Mouse (Mus musculus): ENCODE results near the gene Ccdc163. TPM values are rescaled to one million over a fixed set of nuclear protein-coding genes. Genes with fewer than 3 reads are reported as not detected.

Gene Ccdc163
- polyA plus RNA-seq, 1 experiment from 2014 or later, result 16.9 TPM

GRCm38 (mm10) chr4:116689309-116689876 lies 18.9 kb upstream of the Ccdc163 start:
- Histone ChIP-seq H3K36me3 (ENCODE audit: control insufficient read depth, insufficient read depth, low read length) (peaks cover 36% of the 10 kb centered on the region), H3K9me3 (replicated peaks; ENCODE audit: control insufficient read depth, low read length) (no peaks in the 10 kb centered on the region), H3K4me3 (ENCODE audit: low read depth, low read length) (no peak overlapping the region), H3K9ac (ENCODE audit: low read length) (no peak overlapping the region), H3K27ac (ENCODE audit: low read depth, low read length) (no peak overlapping the region), H3K4me2 (ENCODE audit: low read length) (no peak overlapping the region), H3K27me3 (replicated peaks; ENCODE audit: control insufficient read depth, insufficient read depth, low read length) (no peaks in the 10 kb centered on the region), H3K4me1 (ENCODE audit: control insufficient read depth, insufficient read depth, low read length) (peaks cover 14% of the 10 kb centered on the region)
- ATAC-seq (no peak), DNase-seq (ENCODE audit: low spot score) (no peak)
- WGBS, result 94% methylated on average over 4 of the region's 4 CpGs

GRCm38 (mm10) chr4:116692146-116692545 lies 16.2 kb upstream of the Ccdc163 start:
- no peak overlapping the region for H3K4me2 ChIP-seq (ENCODE audit: low read length)
- WGBS, result 90% methylated on average over 2 of the region's 2 CpGs
- H3K36me3 ChIP-seq (ENCODE audit: control insufficient read depth, insufficient read depth, low read length), result peaks cover 54% of the 10 kb centered on the region
- H3K4me1 ChIP-seq (ENCODE audit: control insufficient read depth, insufficient read depth, low read length), result peaks cover 2% of the 10 kb centered on the region; the same call in 1 of the 2 replicates
- H3K4me3 ChIP-seq (ENCODE audit: low read depth, low read length), result no peak overlapping the region
- no peak for DNase-seq (ENCODE audit: low spot score)
- no peaks in the 10 kb centered on the region for H3K27me3 ChIP-seq (replicated peaks; ENCODE audit: control insufficient read depth, insufficient read depth, low read length)
- H3K27ac ChIP-seq (ENCODE audit: low read depth, low read length), result no peak overlapping the region
- no peak overlapping the region for H3K9ac ChIP-seq (ENCODE audit: low read length)
- H3K9me3 ChIP-seq (replicated peaks; ENCODE audit: control insufficient read depth, low read length), result no peaks in the 10 kb centered on the region
- ATAC-seq, result no peak

- peaks cover 56% of the 10 kb centered on the region for H3K36me3 ChIP-seq (ENCODE audit: control insufficient read depth, insufficient read depth, low read length)
Measured at GRCm38 (mm10) chr4:116693785-116694184, 14.5 kb upstream of the Ccdc163 start.

GRCm38 (mm10) chr4:116698693-116699342 lies 9.5 kb upstream of the Ccdc163 start:
- Histone ChIP-seq H3K4me2 (ENCODE audit: low read length) (no peak overlapping the region), H3K9me3 (replicated peaks; ENCODE audit: control insufficient read depth, low read length) (no peaks in the 10 kb centered on the region), H3K36me3 (ENCODE audit: control insufficient read depth, insufficient read depth, low read length) (peaks cover 62% of the 10 kb centered on the region), H3K27ac (ENCODE audit: low read depth, low read length) (no peak overlapping the region), H3K9ac (ENCODE audit: low read length) (no peak overlapping the region), H3K27me3 (replicated peaks; ENCODE audit: control insufficient read depth, insufficient read depth, low read length) (no peaks in the 10 kb centered on the region), H3K4me3 (ENCODE audit: low read depth, low read length) (no peak overlapping the region), H3K4me1 (ENCODE audit: control insufficient read depth, insufficient read depth, low read length) (no peaks in the 10 kb centered on the region)
- 83% methylated on average over 2 of the region's 2 CpGs for WGBS
- no peak for ATAC-seq
- DNase-seq (ENCODE audit: low spot score), result no peak

More at GRCm38 (mm10) chr4:116693785-116694184, 14.5 kb upstream of the Ccdc163 start:
- Histone ChIP-seq H3K9ac (ENCODE audit: low read length) (no peak overlapping the region), H3K4me2 (ENCODE audit: low read length) (no peak overlapping the region), H3K27me3 (replicated peaks; ENCODE audit: control insufficient read depth, insufficient read depth, low read length) (no peaks in the 10 kb centered on the region), H3K9me3 (replicated peaks; ENCODE audit: control insufficient read depth, low read length) (no peaks in the 10 kb centered on the region), H3K4me1 (ENCODE audit: control insufficient read depth, insufficient read depth, low read length) (no peaks in the 10 kb centered on the region), H3K4me3 (ENCODE audit: low read depth, low read length) (no peak overlapping the region), H3K27ac (ENCODE audit: low read depth, low read length) (no peak overlapping the region)
- ATAC-seq, result no peak
- 81% methylated on average over 2 of the region's 2 CpGs for WGBS
- no peak for DNase-seq (ENCODE audit: low spot score)

- ATAC-seq, result no peak
- H3K36me3 ChIP-seq (ENCODE audit: control insufficient read depth, insufficient read depth, low read length), result peaks cover 42% of the 10 kb centered on the region
- no peak for DNase-seq (ENCODE audit: low spot score)
Measured at GRCm38 (mm10) chr4:116700964-116701363, 7.3 kb upstream of the Ccdc163 start.

GRCm38 (mm10) chr4:116703804-116704203 lies 4.5 kb upstream of the Ccdc163 start:
- peaks cover 5% of the 10 kb centered on the region for H3K4me1 ChIP-seq (ENCODE audit: control insufficient read depth, insufficient read depth, low read length)
- no peak overlapping the region for H3K27ac ChIP-seq (ENCODE audit: low read depth, low read length)
- H3K4me3 ChIP-seq (ENCODE audit: low read depth, low read length), result no peak overlapping the region
- no peak overlapping the region for H3K9ac ChIP-seq (ENCODE audit: low read length)
- H3K27me3 ChIP-seq (replicated peaks; ENCODE audit: control insufficient read depth, insufficient read depth, low read length), result no peaks in the 10 kb centered on the region
- no peaks in the 10 kb centered on the region for H3K9me3 ChIP-seq (replicated peaks; ENCODE audit: control insufficient read depth, low read length)
- DNase-seq (ENCODE audit: low spot score), result peak; percentile 69
- H3K4me2 ChIP-seq (ENCODE audit: low read length), result no peak overlapping the region
- peaks cover 30% of the 10 kb centered on the region for H3K36me3 ChIP-seq (ENCODE audit: control insufficient read depth, insufficient read depth, low read length)
- no peak for ATAC-seq
- 41% methylated on average over 6 of the region's 6 CpGs for WGBS

More at GRCm38 (mm10) chr4:116700964-116701363, 7.3 kb upstream of the Ccdc163 start:
- Histone ChIP-seq H3K9ac (ENCODE audit: low read length) (no peak overlapping the region), H3K4me3 (ENCODE audit: low read depth, low read length) (no peak overlapping the region), H3K4me2 (ENCODE audit: low read length) (no peak overlapping the region), H3K27ac (ENCODE audit: low read depth, low read length) (0 out of 2 replicates have a peak overlapping the region, but pooled peaks have one; percentile 9), H3K9me3 (replicated peaks; ENCODE audit: control insufficient read depth, low read length) (no peaks in the 10 kb centered on the region), H3K4me1 (ENCODE audit: control insufficient read depth, insufficient read depth, low read length) (no peaks in the 10 kb centered on the region), H3K27me3 (replicated peaks; ENCODE audit: control insufficient read depth, insufficient read depth, low read length) (no peaks in the 10 kb centered on the region)
- WGBS, result 91% methylated on average over 1 of the region's 1 CpGs

- WGBS, result 24% methylated on average over 9 of the region's 9 CpGs
- Histone ChIP-seq H3K4me3 (ENCODE audit: low read depth, low read length) (peak overlapping the region; percentile 54), H3K4me1 (ENCODE audit: control insufficient read depth, insufficient read depth, low read length) (peaks cover 12% of the 10 kb centered on the region), H3K36me3 (ENCODE audit: control insufficient read depth, insufficient read depth, low read length) (peaks cover 5% of the 10 kb centered on the region; the same call in 1 of the 2 replicates), H3K4me2 (ENCODE audit: low read length) (peak overlapping the region; percentile 51), H3K9ac (ENCODE audit: low read length) (peak overlapping the region; percentile 62; the same call in 1 of the 2 replicates), H3K9me3 (replicated peaks; ENCODE audit: control insufficient read depth, low read length) (no peaks in the 10 kb centered on the region), H3K27ac (ENCODE audit: low read depth, low read length) (no peak overlapping the region), H3K27me3 (replicated peaks; ENCODE audit: control insufficient read depth, insufficient read depth, low read length) (no peaks in the 10 kb centered on the region)
- ATAC-seq (no peak), DNase-seq (ENCODE audit: low spot score) (no peak)
Measured at GRCm38 (mm10) chr4:116707666-116708065, 643 bp upstream of the Ccdc163 start.

GRCm38 (mm10) chr4:116708791-116709390 lies 582 bp downstream of the Ccdc163 start:
- no peaks in the 10 kb centered on the region for H3K36me3 ChIP-seq (ENCODE audit: control insufficient read depth, insufficient read depth, low read length)
- peaks cover 12% of the 10 kb centered on the region for H3K4me1 ChIP-seq (ENCODE audit: control insufficient read depth, insufficient read depth, low read length)
- no peak overlapping the region for H3K27ac ChIP-seq (ENCODE audit: low read depth, low read length)
- DNase-seq (ENCODE audit: low spot score) (no peak), ATAC-seq (no peak; the same call in 1 of the 2 replicates)
- WGBS, result 6% methylated on average over 9 of the region's 9 CpGs
- no peaks in the 10 kb centered on the region for H3K9me3 ChIP-seq (replicated peaks; ENCODE audit: control insufficient read depth, low read length)
- peak overlapping the region; percentile 54 for H3K4me3 ChIP-seq (ENCODE audit: low read depth, low read length)
- H3K9ac ChIP-seq (ENCODE audit: low read length), result peak overlapping the region; percentile 66
- H3K4me2 ChIP-seq (ENCODE audit: low read length), result peak overlapping the region; percentile 85
- no peaks in the 10 kb centered on the region for H3K27me3 ChIP-seq (replicated peaks; ENCODE audit: control insufficient read depth, insufficient read depth, low read length)

- Histone ChIP-seq H3K27me3 (replicated peaks; ENCODE audit: control insufficient read depth, insufficient read depth, low read length) (no peaks in the 10 kb centered on the region), H3K4me1 (ENCODE audit: control insufficient read depth, insufficient read depth, low read length) (peaks cover 12% of the 10 kb centered on the region), H3K4me2 (ENCODE audit: low read length) (no peak overlapping the region), H3K9ac (ENCODE audit: low read length) (no peak overlapping the region), H3K27ac (ENCODE audit: low read depth, low read length) (no peak overlapping the region), H3K9me3 (replicated peaks; ENCODE audit: control insufficient read depth, low read length) (no peaks in the 10 kb centered on the region), H3K4me3 (ENCODE audit: low read depth, low read length) (no peak overlapping the region), H3K36me3 (ENCODE audit: control insufficient read depth, insufficient read depth, low read length) (0 out of 2 replicates have a peak, but pooled peaks cover 5% of the 10 kb centered on the region)
- DNase-seq (ENCODE audit: low spot score) (no peak), ATAC-seq (no peak)
- 90% methylated on average over 2 of the region's 2 CpGs for WGBS
Measured at GRCm38 (mm10) chr4:116710154-116710553, 1.8 kb downstream of the Ccdc163 start.

Measured in forebrain, embryonic 14.5 days (tissue).